Mouse (Mus musculus) layer of hippocampus, postnatal 14 days (tissue): ENCODE results near the gene Vmn2r25. TPM values are rescaled to one million over a fixed set of nuclear protein-coding genes. Genes with fewer than 3 reads are reported as not detected.
"Not testable (repeated sequence)": the region's sequence is repeated elsewhere in the genome, so short reads cannot be mapped to it uniquely, and the experiment has no call there.

Experiments used
- DNase-seq, 2 experiments: peaks; one replicate each; pipeline ENCODE4 v3.0.0; 2021 to 2022; ENCODE audit warnings: low spot score in 2 of 2, mixed read lengths in 1 of 2
- long read RNA-seq, 2 experiments: library from polyadenylated mRNA; stranded (forward); transcript quantifications; one replicate each; pipeline ENCODE4 v2.0.0; 2021
- total RNA-seq, 2 experiments: library from RNA; stranded (reverse); gene quantifications; 2 replicates each; pipeline ENCODE4 v1.2.3; 2021

Vmn2r25 gene
- total RNA-seq = not detected
- long read RNA-seq, experiment 1 = 0 reads
- long read RNA-seq, experiment 2 = 0 reads

- DNase-seq = not testable (repeated sequence)
These were observed at the start of gene Vmn2r25 for GRCm38 (mm10) chr6:123853363-123853762. TSS of gene Vmn2r25 (minus strand) at chr6:123853463.

DNA sequence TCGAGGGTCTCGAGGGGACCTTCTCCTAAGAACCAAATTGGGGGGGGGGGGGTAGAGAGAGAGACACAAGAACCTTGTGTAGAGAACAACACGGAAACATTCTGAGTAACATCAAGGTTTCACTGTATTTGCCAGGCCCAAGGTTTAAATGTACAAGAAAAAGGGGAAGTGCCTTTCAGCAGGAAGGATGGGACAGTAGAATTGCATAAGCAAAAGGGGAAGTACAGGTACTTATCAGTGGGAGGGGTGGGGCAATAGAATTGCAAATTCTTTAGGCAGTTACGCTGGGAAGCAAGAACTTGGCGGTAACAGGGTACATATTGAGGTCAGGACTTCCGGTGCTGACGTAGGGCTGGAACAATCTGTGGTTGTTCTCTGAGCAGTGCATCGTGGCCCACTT, 33.3 kb downstream of the Vmn2r25 start:
- no peak for DNase-seq

- not testable (repeated sequence) for DNase-seq
These were observed 43.0 kb downstream of the Vmn2r25 start for GRCm38 (mm10) chr6:123810291-123810690.

DNA sequence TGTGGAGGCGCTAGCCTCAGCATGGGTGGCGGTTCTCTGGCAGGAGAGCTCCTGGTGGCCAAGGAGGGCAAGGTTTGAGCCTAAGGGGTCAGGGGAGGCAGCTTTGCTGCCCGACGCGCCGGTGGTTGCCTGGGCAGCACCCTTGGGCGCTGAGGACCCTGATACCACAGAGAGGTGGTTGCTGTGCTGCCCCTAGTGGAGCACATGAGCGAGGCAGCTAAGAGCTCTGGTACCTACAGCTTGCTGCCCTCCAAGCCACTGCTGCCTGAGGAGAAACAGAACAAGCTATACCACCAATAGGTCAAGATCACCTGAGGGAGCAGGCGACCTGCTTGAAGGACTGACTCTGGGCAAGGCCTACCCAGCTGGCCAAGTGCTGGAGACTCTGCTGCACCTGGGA, 59.5 kb downstream of the Vmn2r25 start:
- DNase-seq = no peak

- DNase-seq = no peak
These were observed 68.4 kb downstream of the Vmn2r25 start for GRCm38 (mm10) chr6:123784857-123785256.

- DNase-seq = no peak
These were observed 74.7 kb downstream of the Vmn2r25 start, which contains the start of gene Vmn2r24 for GRCm38 (mm10) chr6:123778579-123778978. TSS of gene Vmn2r24 (plus strand) at chr6:123778879.

Other genes with a start within 250 kb of the Vmn2r25 start
- not detected for gene Vmn2r22, start 202.7 kb downstream of the Vmn2r25 start, total RNA-seq
- not detected for gene Vmn2r23, start 150.8 kb downstream of the Vmn2r25 start, total RNA-seq
- gene Vmn2r24, start 74.6 kb downstream of the Vmn2r25 start, total RNA-seq = not detected
- gene Vmn2r26, start 171.1 kb upstream of the Vmn2r25 start, total RNA-seq = under 1 TPM in 1 of 2 experiments, not detected in 1; 0.05 TPM